Mouse (Mus musculus) T-helper 1 cell (primary cell): Measurements from ENCODE around the gene 6430531B16Rik.

Experiments used
- in situ Hi-C: fragments of 300-600 bp; cut with MboI, MseI; formaldehyde crosslinking; loops from one replicate; pipeline ENCODE4 v1.15.1; 2025; ENCODE audit warnings: high pct_unique_total_duplicates

6430531B16Rik gene

DNA sequence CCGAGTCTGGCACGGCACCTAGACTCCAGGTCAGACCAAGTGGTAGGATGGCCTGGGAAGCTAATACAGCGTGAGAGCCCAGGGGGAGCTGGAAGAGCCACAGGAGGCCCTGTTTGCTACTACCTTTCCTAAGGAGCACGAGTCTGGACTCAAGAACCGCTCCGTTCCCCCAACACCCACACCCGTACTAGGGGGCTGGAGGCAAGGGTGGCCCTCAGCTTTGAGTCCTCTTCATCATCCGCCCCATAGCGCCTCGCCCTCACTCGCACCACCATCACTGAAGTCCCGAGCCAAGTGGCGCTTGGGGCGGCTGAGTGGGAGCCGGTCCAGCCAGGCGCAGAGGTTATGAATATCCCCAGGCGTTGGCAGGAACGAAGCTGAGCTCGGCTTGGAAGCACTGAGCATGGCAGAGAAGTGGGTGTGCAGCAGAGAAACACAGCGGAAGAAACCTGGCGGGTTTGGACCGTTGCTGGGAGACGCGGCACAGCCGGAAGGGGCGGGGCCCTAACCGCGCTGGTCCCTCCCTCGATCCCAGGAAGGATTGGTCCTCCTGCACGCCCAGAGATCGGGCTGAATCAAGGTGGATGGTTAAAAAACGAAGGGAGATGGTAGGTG, at the start of gene 6430531B16Rik:
TSS of gene 6430531B16Rik (minus strand) at position 478 of the 615 bp plus-strand sequence.
- in situ Hi-C loops = loop anchor here (10.0 kb wide), 1 partner anchor 86 kb away; no protein-coding TSS in a partner anchor

DNA sequence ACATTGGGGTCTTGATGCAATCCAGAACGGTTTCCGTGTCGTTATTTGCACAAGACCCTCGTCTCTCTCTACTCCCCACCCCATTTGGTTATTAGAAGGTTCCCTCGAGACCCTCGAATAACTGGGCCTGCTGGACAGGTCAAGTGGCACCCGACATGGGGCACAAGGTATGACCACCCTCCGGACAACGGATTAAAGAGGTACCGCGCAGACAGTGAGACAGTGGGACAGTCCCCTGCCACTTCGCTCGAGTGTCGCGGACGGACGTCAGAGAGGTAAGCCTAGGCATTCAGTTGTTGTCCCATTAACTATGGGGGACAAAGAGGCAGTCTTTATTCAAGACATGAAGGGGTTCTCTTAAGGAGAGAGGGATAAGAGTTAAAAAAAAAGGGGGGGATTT, 32.8 kb upstream of the 6430531B16Rik start:
- in situ Hi-C loops = no loop called here

DNA sequence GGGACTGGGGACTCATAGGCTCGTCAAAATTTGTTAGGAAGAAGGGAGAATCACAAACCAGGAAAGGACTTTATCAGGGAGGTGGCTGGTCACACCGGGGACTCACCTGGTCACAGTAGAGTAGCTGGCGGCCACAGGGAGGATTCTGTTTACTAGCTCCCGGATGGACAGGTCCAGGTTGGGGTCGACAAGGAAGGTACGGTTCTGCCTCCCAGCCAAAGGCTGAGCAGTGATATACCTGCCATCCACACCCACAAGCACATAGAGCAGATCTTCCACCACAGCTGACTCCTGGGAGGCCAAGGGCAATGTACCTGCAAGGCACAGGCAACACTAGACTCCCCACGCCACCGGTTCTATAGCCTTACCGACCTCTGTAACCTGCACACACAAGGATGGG, 29.2 kb upstream of the 6430531B16Rik start:
- in situ Hi-C loops = no loop called here

DNA sequence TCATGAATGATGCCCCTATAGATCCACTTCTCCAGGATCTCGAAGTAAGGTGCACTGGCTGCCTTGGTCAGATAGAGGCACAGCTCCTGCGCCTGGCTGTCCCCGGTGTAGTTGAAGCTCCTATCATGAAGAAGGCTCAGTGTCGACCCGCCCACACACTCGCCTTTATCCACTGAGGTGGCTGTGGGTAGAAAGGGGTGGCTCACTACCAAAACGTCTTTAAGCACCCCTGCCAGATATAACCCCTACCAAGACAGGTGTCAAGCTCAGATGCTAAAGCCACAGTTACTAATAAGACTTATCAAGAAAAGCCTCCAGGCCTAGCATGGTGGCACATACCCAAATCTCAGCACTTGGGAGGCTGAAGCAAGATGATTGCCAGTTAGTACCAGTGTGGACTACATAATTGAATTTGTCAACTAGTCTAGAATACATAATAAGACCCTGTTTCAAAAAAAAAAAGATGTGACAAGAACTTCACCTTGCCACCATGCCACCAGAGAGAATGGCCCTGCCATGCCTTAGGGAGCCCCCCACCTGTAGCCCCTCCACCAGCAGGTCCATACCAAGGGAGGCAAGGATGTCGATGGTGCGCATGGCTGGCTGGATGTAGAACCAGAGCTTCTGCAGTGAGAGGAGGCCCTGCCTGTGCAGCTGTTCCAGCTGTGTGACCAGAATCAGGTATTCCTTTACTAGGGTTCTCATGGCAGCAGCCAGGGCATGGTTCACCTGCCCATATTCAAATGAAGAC, 28.5 kb upstream of the 6430531B16Rik start:
- in situ Hi-C loops = no loop called here

DNA sequence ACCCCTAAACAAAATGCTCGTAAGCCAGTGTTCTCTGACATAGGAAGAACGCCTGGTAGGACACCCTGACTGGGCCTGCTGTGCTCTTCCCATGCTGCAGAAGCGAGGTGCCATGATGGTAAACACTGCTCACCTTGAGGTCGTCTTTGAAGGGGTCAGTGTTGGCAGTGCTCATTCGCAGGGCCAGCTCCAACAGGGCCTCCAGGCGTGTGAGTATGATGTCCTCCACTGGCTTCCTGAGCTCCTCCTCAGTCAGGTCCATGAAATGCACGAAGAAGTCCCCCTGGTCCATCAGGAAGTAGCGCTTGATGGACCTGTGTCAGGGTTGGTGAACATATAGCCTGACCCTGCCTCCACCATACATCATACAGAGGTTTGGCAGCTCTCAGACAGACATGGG, 26.1 kb upstream of the 6430531B16Rik start:
- in situ Hi-C loops = no loop called here

DNA sequence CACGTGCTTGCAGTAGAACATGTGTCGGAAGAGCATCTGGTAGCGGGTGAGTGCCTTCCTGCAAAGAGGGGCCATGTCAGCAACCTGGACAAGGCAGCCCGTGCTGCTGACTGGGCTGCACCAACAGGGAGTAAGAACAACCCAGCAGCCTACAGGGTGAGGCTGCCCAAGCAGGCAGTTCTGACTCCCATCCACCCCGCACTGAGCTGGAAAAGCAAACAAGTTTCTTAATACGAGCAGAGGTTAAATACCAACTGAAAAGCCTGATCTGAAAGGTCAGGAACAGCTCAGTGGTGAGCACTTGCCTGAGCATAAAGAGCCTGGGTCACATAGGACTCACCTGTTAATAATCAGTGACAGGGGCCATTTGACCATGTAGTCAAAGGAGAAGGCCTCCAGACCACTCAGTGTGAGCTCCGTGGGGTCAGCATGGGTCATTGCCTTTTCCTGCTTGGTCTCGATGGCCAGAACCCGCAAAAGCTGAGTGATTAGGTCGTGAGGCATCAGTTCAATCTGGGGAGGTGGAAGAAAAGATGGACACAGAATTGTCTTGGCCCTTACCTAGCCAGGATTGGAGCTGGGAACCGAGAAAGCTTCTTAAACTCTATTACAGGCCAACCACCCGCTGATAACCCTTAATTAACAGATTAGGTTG, 22.7 kb upstream of the 6430531B16Rik start:
- in situ Hi-C loops = no loop called here

DNA sequence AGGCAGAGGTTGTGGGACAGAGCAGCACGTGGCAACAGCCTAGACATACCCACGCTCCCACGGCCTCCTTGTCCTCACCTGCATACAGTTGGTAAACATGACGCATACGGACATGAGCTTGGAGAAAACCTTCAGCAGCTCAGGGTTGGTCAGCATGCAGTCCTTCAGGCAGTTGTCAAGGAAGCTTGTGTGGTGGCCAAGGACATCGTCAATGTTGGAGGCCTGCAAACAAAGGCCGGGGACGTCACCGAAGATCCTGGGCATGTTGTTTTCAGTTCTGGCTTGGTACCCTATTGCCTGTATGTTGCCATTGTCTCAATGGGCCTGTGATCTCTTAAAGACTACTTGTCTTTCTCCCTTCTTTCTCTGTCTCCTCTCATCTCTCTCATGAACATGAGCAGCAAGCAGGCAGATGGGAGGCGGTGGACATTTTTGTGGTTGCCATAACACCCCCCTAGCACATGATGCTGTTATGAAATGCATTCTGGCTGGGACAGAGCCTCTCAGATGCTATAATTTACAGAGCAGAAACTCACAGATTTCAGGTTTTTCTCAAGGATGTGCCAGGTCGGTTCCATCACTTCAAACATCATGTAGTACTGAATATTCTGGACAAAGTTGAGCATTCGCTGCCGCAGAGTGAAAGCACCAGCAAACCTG, 20.3 kb upstream of the 6430531B16Rik start:
- in situ Hi-C loops = no loop called here

DNA sequence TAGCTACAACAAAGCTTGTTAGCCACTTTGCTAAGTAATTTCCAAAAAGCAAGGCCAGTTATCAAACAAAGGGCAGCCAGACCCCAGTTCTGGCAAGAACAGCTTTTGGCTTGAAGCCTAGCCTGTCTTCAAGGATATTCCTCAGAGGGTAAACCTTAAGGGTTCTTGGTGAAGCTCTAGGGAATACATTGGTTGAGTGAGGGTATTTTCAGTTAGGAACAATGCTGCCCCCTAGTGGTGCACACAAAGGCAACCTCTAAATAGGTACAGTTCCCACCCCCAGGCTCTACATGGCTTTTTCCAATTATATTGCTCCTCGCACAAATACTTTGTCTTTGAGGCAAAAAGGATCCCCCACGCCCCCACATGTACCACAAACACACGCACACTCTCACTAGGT, 16.1 kb upstream of the 6430531B16Rik start:
- in situ Hi-C loops = loop anchor here (5.0 kb wide), 1 partner anchor 87 kb away; no protein-coding TSS in a partner anchor

DNA sequence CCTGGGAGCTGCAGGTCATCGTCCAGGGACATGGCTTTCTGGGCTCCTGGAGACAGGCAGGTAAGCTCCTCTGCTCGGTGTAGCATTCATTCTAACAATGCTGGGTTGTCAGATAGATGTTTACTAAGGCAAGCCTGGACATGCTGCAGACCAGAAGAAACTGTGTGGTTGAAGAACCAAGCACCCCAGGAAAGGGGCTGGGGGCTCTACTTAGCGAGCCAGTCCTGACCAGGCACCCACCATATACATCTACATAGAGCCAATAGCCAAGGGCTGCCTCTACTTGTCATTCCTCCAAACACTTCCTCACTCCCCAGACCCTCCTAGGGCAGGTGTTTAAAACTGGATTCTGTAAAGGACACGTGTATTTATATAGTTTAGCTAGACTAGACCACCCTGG, 15.6 kb upstream of the 6430531B16Rik start:
- in situ Hi-C loops = loop anchor here (5.0 kb wide), 1 partner anchor 87 kb away; no protein-coding TSS in a partner anchor

DNA sequence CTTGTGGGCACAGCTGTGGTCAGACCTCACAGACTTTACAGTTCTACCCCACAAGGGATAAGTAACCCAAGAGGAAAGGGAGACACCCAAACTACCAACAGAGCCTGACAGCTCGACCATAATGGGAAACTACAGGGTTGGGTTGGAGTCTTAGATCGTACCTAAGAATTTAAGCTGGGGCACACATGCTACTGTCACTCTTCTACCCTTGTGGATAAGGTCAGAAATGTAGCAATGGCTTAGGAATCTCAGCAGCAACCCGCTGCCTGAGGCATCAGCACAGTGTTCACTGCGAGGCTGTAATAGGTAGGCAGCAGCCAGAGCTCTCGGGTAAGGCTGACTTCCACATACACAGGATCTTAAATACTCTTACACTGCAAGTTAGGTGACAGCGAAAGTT, 15.0 kb upstream of the 6430531B16Rik start:
- in situ Hi-C loops = loop anchor here (5.0 kb wide), 1 partner anchor 86 kb away; no protein-coding TSS in a partner anchor

DNA sequence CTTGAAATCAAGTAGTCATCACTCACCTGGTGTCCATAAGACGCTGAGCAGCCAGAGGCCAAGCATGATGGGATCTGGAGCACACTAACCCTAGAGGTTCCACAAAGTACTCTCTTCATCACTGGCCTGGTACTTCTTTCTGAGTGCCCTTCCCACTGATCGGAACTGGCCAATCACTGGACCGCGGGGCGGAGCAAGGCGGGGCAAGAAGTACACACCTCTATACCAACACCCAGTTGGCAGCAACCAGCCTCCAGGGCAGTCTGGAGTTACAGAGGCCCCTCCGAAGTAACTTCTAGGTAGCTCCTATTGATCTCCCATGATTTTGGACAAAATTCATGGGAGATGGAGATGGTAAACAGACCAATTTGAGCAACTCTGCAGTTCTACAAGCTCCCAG, 13.9 kb upstream of the 6430531B16Rik start, which contains the start of gene Adam8:
TSS of gene Adam8 (minus strand) at position 157 of the 400 bp plus-strand sequence.
- in situ Hi-C loops = loop anchor here (5.0 kb wide), 1 partner anchor 85 kb away; no protein-coding TSS in a partner anchor

DNA sequence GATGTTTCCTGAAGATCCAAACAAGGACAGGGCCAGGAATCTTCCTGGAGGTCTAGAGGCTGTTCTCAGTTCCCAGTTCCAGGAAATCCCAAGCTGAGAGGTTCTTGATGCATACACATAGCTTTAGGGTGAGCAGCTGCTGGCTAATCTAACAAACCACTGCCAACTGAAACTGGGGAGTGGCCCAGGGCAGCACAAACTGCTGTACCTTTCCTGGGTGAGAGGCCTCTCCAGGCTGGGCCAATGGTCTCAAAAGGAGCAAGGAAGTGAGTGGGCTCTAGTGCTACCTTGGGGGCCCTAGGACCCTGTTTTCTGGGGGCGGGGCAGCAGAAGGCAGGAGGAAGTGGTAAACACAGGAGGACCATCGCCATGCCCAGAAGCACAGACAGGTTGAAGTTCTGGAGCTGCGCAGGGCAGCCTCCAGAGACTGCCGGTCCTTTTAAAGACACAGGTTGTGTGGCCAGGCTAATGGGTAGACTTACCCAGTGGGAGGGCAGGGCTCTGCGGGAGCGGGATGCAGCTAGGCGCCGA, 12.4 kb upstream of the 6430531B16Rik start:
- in situ Hi-C loops = loop anchor here (5.0 kb wide), 1 partner anchor 84 kb away; no protein-coding TSS in a partner anchor

DNA sequence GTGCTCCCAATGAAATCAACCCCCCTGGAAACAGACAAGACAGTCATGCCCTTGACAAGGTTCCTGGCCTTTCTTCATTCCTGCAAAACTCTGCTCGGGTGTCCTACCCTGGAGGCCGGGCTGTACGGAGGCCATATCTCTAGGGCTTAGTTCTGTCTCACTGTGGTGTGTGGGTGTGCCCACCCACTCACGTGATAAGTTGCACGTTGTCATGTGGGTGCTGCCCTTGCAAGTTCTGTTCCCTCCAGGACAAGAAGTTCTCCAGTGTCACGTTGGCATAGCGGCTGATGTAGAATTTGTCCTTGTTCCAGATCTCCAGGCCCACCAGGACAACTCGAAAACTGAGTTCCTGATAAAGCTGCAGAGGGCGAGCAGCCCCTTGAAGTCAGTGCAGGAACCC, 9.7 kb upstream of the 6430531B16Rik start:
- in situ Hi-C loops = no loop called here

DNA sequence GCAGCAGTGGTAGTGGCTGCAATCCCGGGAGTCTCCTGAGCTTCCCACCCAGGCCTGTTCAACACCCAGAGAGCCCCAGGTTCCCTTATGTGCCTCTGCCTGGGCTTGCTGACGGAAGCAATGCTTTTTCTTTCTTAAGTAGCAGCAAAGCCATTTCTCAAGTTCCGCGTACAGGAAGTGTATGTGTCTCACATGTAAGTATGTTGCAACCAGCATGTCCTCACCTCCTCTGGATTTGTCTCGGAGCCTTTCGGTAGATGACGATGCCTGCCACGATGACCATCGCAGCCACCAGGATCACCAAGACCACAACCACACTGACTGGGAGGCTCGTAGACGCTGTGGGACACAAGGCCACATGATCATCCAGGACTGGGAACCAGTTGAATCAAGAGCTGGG, 6.0 kb upstream of the 6430531B16Rik start:
- in situ Hi-C loops = no loop called here

DNA sequence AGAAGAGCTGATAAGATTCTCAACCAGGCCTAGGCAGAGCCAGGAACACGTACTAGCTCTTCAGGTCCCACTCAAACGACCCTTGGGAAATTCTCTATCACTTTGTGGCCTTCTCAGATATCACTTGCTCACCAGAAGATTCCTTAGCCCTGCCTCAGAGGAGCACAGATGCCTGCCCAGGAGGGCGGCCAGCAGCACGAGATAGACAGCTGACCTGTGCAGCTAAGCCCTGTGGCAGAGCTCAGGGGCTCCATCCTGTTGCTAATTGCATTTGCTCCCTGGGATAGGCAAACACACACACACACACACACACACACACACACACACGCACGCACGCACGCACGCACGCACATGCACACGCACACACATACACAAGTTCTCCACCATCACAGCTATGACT, 3.5 kb upstream of the 6430531B16Rik start:
- in situ Hi-C loops = no loop called here

DNA sequence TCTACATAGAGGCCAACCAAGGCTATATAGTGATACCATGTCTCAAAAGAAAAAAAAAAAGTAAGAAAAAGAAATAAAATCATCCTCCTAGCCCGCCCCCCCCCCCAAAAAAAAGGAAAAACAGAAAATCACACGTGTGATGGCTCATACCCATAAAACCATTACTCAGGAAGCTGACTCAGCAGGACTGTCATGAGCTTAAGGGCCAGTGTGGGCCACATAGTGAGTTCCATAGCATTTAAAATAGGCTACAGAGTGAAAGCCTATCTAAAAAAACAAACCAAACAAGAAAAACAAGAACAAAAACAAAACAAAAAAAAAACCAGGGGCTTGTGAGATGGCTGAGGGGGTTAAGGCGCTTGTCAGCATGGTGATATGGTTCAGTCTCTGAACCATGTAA, 2.2 kb upstream of the 6430531B16Rik start:
- in situ Hi-C loops = no loop called here

DNA sequence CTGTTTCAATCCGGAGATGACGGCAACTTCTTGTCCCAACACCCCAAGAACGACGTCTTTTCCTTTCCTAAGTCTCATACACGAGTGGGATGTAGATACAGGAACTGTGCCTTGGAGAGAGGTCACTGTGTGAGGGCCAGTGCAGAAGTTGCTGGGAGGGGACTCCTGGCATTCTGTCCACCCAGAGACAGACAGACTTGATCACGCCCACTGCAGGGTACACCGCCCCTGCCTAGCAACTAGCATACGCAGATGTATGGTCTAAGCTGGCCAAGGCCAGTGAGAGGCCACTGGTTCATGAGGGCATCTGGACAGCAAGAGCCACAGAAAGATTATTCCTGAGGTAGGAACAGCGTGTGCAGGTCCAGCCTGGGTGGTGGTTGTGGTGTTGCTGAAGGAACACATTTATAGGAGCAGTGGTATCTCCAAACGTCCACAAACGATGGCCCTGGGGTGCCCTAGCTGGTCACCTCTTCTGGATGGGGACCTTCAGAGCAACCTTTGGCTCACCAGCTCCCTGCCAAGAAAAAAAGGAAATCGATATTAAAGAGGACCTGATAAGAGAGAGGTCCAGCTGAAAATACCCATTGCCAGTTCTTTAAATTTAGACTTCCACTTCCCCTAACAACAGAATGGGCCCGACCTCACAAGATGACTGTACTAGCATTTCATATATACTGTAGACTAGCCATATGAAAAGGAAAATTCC, 610 bp upstream of the 6430531B16Rik start:
- in situ Hi-C loops = loop anchor here (10.0 kb wide), 1 partner anchor 86 kb away; no protein-coding TSS in a partner anchor

DNA sequence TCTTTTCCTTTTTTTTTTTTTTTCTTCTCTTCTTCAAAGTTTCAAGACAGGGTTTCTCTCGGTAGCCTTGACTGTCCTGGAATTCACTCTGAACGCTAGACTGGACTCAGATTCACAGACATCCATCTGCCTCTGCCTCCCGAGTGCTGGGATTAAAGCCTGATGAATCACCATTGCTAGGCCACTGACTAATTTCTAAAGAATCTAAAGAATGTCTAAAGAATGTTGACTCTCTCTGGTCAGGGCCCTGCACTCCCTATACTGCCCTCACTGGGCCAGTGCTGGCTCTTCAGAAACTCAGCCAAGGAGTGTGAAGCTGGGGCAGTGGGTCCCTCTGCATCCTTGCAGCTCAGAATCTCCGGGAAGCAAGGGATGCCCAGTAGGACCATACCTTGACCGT, 3.1 kb downstream of the 6430531B16Rik start:
- in situ Hi-C loops = loop anchor here (10.0 kb wide), 1 partner anchor 89 kb away; no protein-coding TSS in a partner anchor

DNA sequence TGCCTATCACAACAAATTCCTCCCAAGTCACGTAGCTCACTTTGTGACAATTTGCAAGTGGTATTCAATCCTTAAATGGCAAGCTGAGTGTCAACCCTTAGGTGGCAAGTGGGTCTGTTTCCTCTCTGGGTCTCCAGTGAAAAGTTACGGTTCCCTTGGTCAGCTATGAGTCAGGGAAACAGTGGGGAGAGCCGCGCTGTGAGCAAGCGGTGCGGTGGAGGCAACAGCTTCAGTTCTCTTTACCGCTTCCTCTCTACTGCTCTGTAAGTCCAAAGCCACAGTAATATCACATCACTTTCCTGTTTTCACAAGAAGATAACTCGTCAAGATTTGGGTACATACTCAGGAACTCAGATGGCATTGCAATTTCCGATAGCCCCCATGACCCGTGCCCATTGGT, 4.2 kb downstream of the 6430531B16Rik start:
- in situ Hi-C loops = loop anchor here (10.0 kb wide), 1 partner anchor 90 kb away; no protein-coding TSS in a partner anchor

DNA sequence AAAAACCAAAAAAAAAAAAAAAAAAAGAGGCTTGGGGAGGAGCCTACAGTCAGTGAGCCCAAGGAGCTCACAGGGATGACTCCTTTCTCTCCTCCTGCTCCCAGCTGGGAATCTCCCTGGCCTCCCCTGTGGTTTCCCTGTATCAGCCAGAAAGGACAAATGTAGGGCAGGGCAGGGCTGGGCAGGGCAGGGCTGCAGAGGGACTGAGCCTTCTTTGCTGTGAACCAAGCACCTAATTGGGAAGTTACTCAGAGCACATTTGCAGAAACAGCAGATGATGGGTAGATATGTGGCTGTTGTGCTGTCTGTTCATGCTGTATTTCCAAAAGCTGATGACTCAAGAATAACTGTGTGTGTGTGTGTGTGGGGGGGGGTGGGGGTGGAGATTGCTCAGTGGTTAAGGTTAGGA, 5.6 kb downstream of the 6430531B16Rik start:
- in situ Hi-C loops = loop anchor here (10.0 kb wide), 1 partner anchor 92 kb away; no protein-coding TSS in a partner anchor
